Mouse (Mus musculus) C2C12 (cell line): ENCODE results near the gene Ets1.

Experiments
- CTCF ChIP-seq: IDR thresholded peaks from one replicate; pipeline ENCODE4 v1.5.1; 2011; ENCODE audit not compliant: control insufficient read depth, insufficient read depth, insufficient read length
- FOSL1 ChIP-seq: IDR thresholded peaks from one replicate; pipeline ENCODE4 v1.8.0; 2011; ENCODE audit warnings: mild to moderate bottlenecking, low read length; ENCODE audit not compliant: poor library complexity, insufficient read depth, severe bottlenecking
- MAX ChIP-seq: IDR thresholded peaks from one replicate; pipeline ENCODE4 v1.6.1; 2011; ENCODE audit warnings: mild to moderate bottlenecking, control low read depth
- MYOD1 ChIP-seq: IDR thresholded peaks from one replicate; pipeline ENCODE4 v1.6.1; 2011; ENCODE audit warnings: low read depth; ENCODE audit not compliant: control insufficient read depth, insufficient read length
- MYOG ChIP-seq: IDR thresholded peaks from one replicate; pipeline ENCODE4 v1.6.1; 2011; ENCODE audit not compliant: control insufficient read depth, insufficient read length; ENCODE audit errors: extremely low read depth
- USF1 ChIP-seq: IDR thresholded peaks from one replicate; pipeline ENCODE4 v1.6.1; 2011; ENCODE audit warnings: low read depth, mild to moderate bottlenecking, control low read depth, moderate library complexity

DNA sequence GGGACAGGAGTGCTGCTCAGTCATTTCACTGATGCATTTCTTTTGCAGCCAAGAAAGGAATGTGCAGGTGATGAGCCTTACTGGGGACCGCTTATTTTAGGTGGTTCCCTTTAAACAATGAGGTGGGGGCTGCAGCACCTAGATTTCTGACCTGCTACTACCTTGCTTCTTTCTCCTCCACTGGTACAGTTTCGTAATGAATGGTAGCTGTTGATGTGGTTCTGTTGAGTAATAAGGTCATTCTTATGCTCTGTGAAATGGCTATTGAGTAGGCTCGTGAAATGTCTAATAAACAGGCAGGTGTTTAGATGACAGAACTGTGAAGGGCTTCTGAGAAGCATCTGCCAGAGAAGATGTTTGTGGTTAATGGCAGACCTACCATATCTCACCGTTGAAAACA is 25.5 kb downstream of the Ets1 start:
- TF ChIP-seq CTCF (no peak), MYOG (no peak), MYOD1 (no peak), FOSL1 (no peak), MAX (no peak), USF1 (no peak)
